Mouse (Mus musculus) liver, embryonic 14.5 days (tissue): Measurements from ENCODE around the gene Hadha. TPM values are rescaled to one million over a fixed set of nuclear protein-coding genes. Genes with fewer than 3 reads are reported as not detected.

Experiments used
- ATAC-seq: fragments of 200-750 bp; cut with Nextera tagmentation; 2 replicates; pipeline ENCODE4 v1.8.0; 2017; ENCODE audit warnings: moderate number of reproducible peaks, mild to moderate bottlenecking, moderate library complexity; ENCODE audit not compliant: insufficient read depth
- DNase-seq, 3 experiments: peaks; one replicate each; pipeline ENCODE4 v3.0.0-alpha.2; 2012 to 2013; ENCODE audit warnings: low read depth in 3 of 3, low spot score in 3 of 3
- H3K27ac ChIP-seq: fragments of 300-500 bp; sonication (generic); 2 replicates; pipeline ENCODE4 v1.5.1; 2014; ENCODE audit warnings: moderate library complexity, mild to moderate bottlenecking, control low read depth, inconsistent platforms
- H3K27me3 ChIP-seq: fragments of 300-500 bp; sonication (generic); 2 replicates; pipeline ENCODE4 v1.6.1; 2014; ENCODE audit warnings: mild to moderate bottlenecking, low read length, moderate library complexity; ENCODE audit not compliant: control insufficient read depth, insufficient read depth
- H3K36me3 ChIP-seq: fragments of 300-500 bp; sonication (generic); replicated peaks from 2 replicates; pipeline ENCODE4 v1.6.1; 2014; ENCODE audit warnings: low read depth; ENCODE audit not compliant: control insufficient read depth, insufficient read depth
- H3K4me1 ChIP-seq, 2 experiments: fragments of 200-500 bp in 1 of 2; fragments of 300-500 bp in 1 of 2; sonication (generic) in 1 of 2; replicated peaks; 2 replicates each; pipeline ENCODE4 v1.6.1; 2012 to 2014; ENCODE audit warnings: antibody characterized with exemption in 1 of 2, inconsistent platforms in 1 of 2, low read length in 1 of 2; ENCODE audit not compliant: control insufficient read depth in 2 of 2, insufficient read depth in 2 of 2
- H3K4me2 ChIP-seq: fragments of 300-500 bp; sonication (generic); 2 replicates; pipeline ENCODE4 v1.6.1; 2014; ENCODE audit warnings: low read depth, mild to moderate bottlenecking, control low read depth, moderate library complexity
- H3K4me3 ChIP-seq, 2 experiments: fragments of 200-500 bp in 1 of 2; fragments of 300-500 bp in 1 of 2; sonication (generic) in 1 of 2; 2 replicates each; pipeline ENCODE4 v1.5.1; 2012 to 2014; ENCODE audit warnings: low read depth in 2 of 2, low read length in 2 of 2, mild to moderate bottlenecking in 2 of 2, control low read depth in 1 of 2, inconsistent platforms in 1 of 2, moderate library complexity in 1 of 2; ENCODE audit not compliant: insufficient read depth in 1 of 2
- H3K9ac ChIP-seq: fragments of 300-500 bp; sonication (generic); replicated peaks from 2 replicates; pipeline ENCODE4 v1.6.1; 2014; ENCODE audit warnings: mild to moderate bottlenecking, control low read depth, moderate library complexity
- H3K9me3 ChIP-seq: fragments of 300-500 bp; sonication (generic); 2 replicates; pipeline ENCODE4 v1.6.1; 2016; ENCODE audit warnings: low read length, mixed read lengths; ENCODE audit not compliant: control insufficient read depth
- CTCF ChIP-seq: IDR thresholded peaks from 2 replicates; pipeline ENCODE4 v1.5.1; 2016; ENCODE audit warnings: antibody characterized with exemption, low read depth, control low read depth
- EP300 ChIP-seq: IDR thresholded peaks from 2 replicates; pipeline ENCODE4 v1.6.1; 2016; ENCODE audit warnings: antibody characterized with exemption, low read depth
- WGBS: fragments of 180-500 bp; shearing (Covaris S2); extraction: QIAGEN DNeasy Blood & Tissue Kit; methylation state at CpG from one replicate; pipeline ENCODE4 v1.1.7; 2014; ENCODE audit not compliant: insufficient replicate concordance; 5-methylcytosine and 5-hydroxymethylcytosine counted together
- microRNA counts: library from miRNA; unstranded; fragments of <30 nt; microRNA quantifications from one replicate; lab custom pipeline; 2016
- microRNA-seq: library from miRNA; unstranded; fragments of <30 nt; microRNA quantifications from one replicate; pipeline ENCODE4, GENCODE M21; 2016
- polyA plus RNA-seq, 2 experiments: library from polyadenylated mRNA; depleted of rRNA in 1 of 2; stranded (reverse) in 1 of 2; unstranded in 1 of 2; fragments of >200 nt; fragmentation: Nextera tagmentation in 1 of 2; extraction: Ambion mirVana in 1 of 2; gene quantifications; 2 replicates each; pipeline versions ENCODE4 v1.2.1 to v1.2.3; 2012 to 2014

Gene Hadha
- polyA plus RNA-seq, 2 experiments, result 40.0 to 73.9 TPM

- no peak for TF ChIP-seq EP300
- TF ChIP-seq CTCF, result no peak
- peak overlapping the region; percentile 70 to 76 for H3K4me3 ChIP-seq
- peak overlapping the region; percentile 97 for H3K9ac ChIP-seq
- WGBS, result 20% methylated on average over 3 of the region's 3 CpGs
- peaks cover 44% of the 10 kb centered on the region for H3K36me3 ChIP-seq
- peak overlapping the region; percentile 19; the same call in 1 of the 2 replicates for H3K27ac ChIP-seq
- H3K4me2 ChIP-seq, result peak overlapping the region; percentile 95
- no peak for DNase-seq
- no peaks in the 10 kb centered on the region for H3K27me3 ChIP-seq
- no peaks in the 10 kb centered on the region for H3K9me3 ChIP-seq
- H3K4me1 ChIP-seq, result peaks cover 3 to 7% of the 10 kb centered on the region in 2 experiments
- ATAC-seq, result peak; percentile 18; the same call in 1 of the 2 replicates
These were observed 82.6 kb downstream of the Hadha start for GRCm38 (mm10) chr5:30072377-30072776.

- Histone ChIP-seq H3K9me3 (no peaks in the 10 kb centered on the region), H3K4me1 (peaks cover 3 to 7% of the 10 kb centered on the region in 2 experiments), H3K9ac (peak overlapping the region; percentile 97), H3K36me3 (peaks cover 51% of the 10 kb centered on the region), H3K27me3 (no peaks in the 10 kb centered on the region), H3K4me3 (peak overlapping the region; percentile 70 to 76), H3K27ac (no peak overlapping the region), H3K4me2 (peak overlapping the region; percentile 95)
- WGBS, result 59% methylated on average over 6 of the region's 6 CpGs
- ATAC-seq (no peak), DNase-seq (no peak)
- TF ChIP-seq EP300, result no peak
- no peak for TF ChIP-seq CTCF
These were observed 83.3 kb downstream of the Hadha start for GRCm38 (mm10) chr5:30071677-30072076.

MicroRNAs within 50 kb of the gene (microRNA counts, 519-probe panel; counts per million panel counts)
- 69.9 counts per million for microRNA mmu-miR-1960 (lab: Ali Mortazavi, UCI)

Small RNA genes lying within 50 kb of the gene (microRNA-seq; reads per million reads assigned to microRNA genes)
- gene Mir1960, result 3.8 reads per million

Other genes with a start within 250 kb of the Hadha start
- gene Il6, start 142.0 kb downstream of the Hadha start, polyA plus RNA-seq (2012; rRNA removed), result 0.03 and 0.10 TPM in 2 replicates
- gene Il6, start 142.0 kb downstream of the Hadha start, polyA plus RNA-seq (2014; fragmentation: Nextera tagmentation; extraction: Ambion mirVana), result 0.25 and 0.49 TPM in 2 replicates
- gene Tyms, start 81.5 kb downstream of the Hadha start, polyA plus RNA-seq (2012; rRNA removed), result 38.1 and 119 TPM in 2 replicates
- gene Tyms, start 81.5 kb downstream of the Hadha start, polyA plus RNA-seq (2014; fragmentation: Nextera tagmentation; extraction: Ambion mirVana), result 252 and 265 TPM in 2 replicates
- 0.03 and 0.04 TPM in 2 replicates for gene Garem2, start 50.0 kb downstream of the Hadha start, polyA plus RNA-seq (2012; rRNA removed)
- 0.05 TPM in 1 of 2 replicates, not detected in the other for gene Garem2, start 50.0 kb downstream of the Hadha start, polyA plus RNA-seq (2014; fragmentation: Nextera tagmentation; extraction: Ambion mirVana)
- gene 3110082J24Rik, start 49.1 kb downstream of the Hadha start, polyA plus RNA-seq (2012; rRNA removed), result not detected in 2 replicates
- not detected in 2 replicates for gene 3110082J24Rik, start 49.1 kb downstream of the Hadha start, polyA plus RNA-seq (2014; fragmentation: Nextera tagmentation; extraction: Ambion mirVana)
- gene Hadhb, start 86 bp upstream of the Hadha start, polyA plus RNA-seq (2012; rRNA removed), result 42.0 and 60.7 TPM in 2 replicates
- 123 and 126 TPM in 2 replicates for gene Hadhb, start 86 bp upstream of the Hadha start, polyA plus RNA-seq (2014; fragmentation: Nextera tagmentation; extraction: Ambion mirVana)
- 0.01 and 0.02 TPM in 2 replicates for gene Adgrf3, start 50.6 kb upstream of the Hadha start, polyA plus RNA-seq (2012; rRNA removed)
- gene Adgrf3, start 50.6 kb upstream of the Hadha start, polyA plus RNA-seq (2014; fragmentation: Nextera tagmentation; extraction: Ambion mirVana), result not detected in 2 replicates
- gene Selenoi, start 77.4 kb upstream of the Hadha start, polyA plus RNA-seq (2012; rRNA removed), result 13.3 and 13.5 TPM in 2 replicates
- 12.5 and 14.8 TPM in 2 replicates for gene Selenoi, start 77.4 kb upstream of the Hadha start, polyA plus RNA-seq (2014; fragmentation: Nextera tagmentation; extraction: Ambion mirVana)
- 0.67 and 0.73 TPM in 2 replicates for gene Drc1, start 126.2 kb upstream of the Hadha start, polyA plus RNA-seq (2012; rRNA removed)
- gene Drc1, start 126.2 kb upstream of the Hadha start, polyA plus RNA-seq (2014; fragmentation: Nextera tagmentation; extraction: Ambion mirVana), result 0.98 and 1.4 TPM in 2 replicates